Mouse (Mus musculus) testis, adult 2 months (tissue): Measurements from ENCODE around the gene Ptgr2. TPM values are rescaled to one million over a fixed set of nuclear protein-coding genes. Genes with fewer than 3 reads are reported as not detected.
"Not testable (repeated sequence)": the region's sequence is repeated elsewhere in the genome, so short reads cannot be mapped to it uniquely, and the experiment has no call there.

ENCODE experiments used
- H3K27ac ChIP-seq: fragments of 200-500 bp; 2 replicates; pipeline ENCODE4 v1.5.1; 2012; ENCODE audit warnings: low read depth, low read length; ENCODE audit not compliant: control insufficient read depth, insufficient read depth
- H3K27me3 ChIP-seq: fragments of 200-500 bp; 2 replicates; pipeline ENCODE4 v1.6.1; 2012; ENCODE audit warnings: mild to moderate bottlenecking, low read length, moderate library complexity; ENCODE audit not compliant: control insufficient read depth, insufficient read depth
- H3K36me3 ChIP-seq: fragments of 200-500 bp; 2 replicates; pipeline ENCODE4 v1.6.1; 2012; ENCODE audit warnings: mild to moderate bottlenecking, low read length; ENCODE audit not compliant: control insufficient read depth, insufficient read depth
- H3K4me1 ChIP-seq: fragments of 200-500 bp; 2 replicates; pipeline ENCODE4 v1.6.1; 2012; ENCODE audit warnings: low read length; ENCODE audit not compliant: control insufficient read depth, insufficient read depth
- H3K4me3 ChIP-seq: fragments of 200-500 bp; 2 replicates; pipeline ENCODE4 v1.5.1; 2012; ENCODE audit warnings: low read depth, mild to moderate bottlenecking, low read length, moderate library complexity, mixed read lengths; ENCODE audit not compliant: control insufficient read depth
- CTCF ChIP-seq: fragments of 200-500 bp; IDR thresholded peaks from 2 replicates; pipeline ENCODE4 v1.5.1; 2012; ENCODE audit warnings: low read depth, mild to moderate bottlenecking, inconsistent platforms, low read length, moderate library complexity; ENCODE audit not compliant: control insufficient read depth, insufficient read depth, insufficient replicate concordance
- POLR2A ChIP-seq: fragments of 200-500 bp; IDR thresholded peaks from 2 replicates; pipeline ENCODE4 v1.6.1; 2012; ENCODE audit warnings: low read depth, mild to moderate bottlenecking, inconsistent platforms, low read length, moderate library complexity; ENCODE audit not compliant: control insufficient read depth
- polyA plus RNA-seq: library from polyadenylated mRNA; depleted of rRNA; stranded (reverse); fragments of >200 nt; gene quantifications from 2 replicates; pipeline ENCODE4 v1.2.3, GENCODE M21; 2012

Ptgr2 gene
- polyA plus RNA-seq, 1 experiment, result 11.9 TPM

GRCm38 (mm10) chr12:84304554-84304953 is 19.5 kb downstream of the Ptgr2 start:
- H3K4me3 ChIP-seq, result no peak overlapping the region
- TF ChIP-seq POLR2A, result no peak
- no peak for TF ChIP-seq CTCF
- H3K4me1 ChIP-seq, result no peaks in the 10 kb centered on the region
- no peak overlapping the region for H3K27ac ChIP-seq
- peaks cover 2% of the 10 kb centered on the region; the same call in 1 of the 2 replicates for H3K36me3 ChIP-seq
- no peaks in the 10 kb centered on the region for H3K27me3 ChIP-seq

DNA sequence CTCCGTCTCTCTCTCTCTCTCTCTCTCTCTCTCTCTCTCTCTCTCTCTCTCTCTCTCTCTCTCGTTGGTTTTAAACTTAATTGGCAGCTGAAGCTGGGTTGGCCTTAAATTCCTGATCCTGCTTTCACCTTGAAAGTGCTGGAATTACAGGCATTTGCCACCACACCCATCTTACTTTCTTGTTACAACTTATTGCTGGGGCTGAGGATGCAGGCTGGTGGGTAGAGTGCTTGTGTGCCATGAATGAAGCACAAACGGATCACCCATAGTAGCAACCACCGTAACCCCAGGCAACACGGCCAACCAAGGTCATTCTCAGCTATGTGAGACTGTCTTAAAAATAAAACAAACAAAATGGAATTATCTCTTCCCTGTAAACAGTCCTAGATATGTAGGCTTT is 26.3 kb downstream of the Ptgr2 start:
- peaks cover 2% of the 10 kb centered on the region; the same call in 1 of the 2 replicates for H3K4me1 ChIP-seq
- no peak overlapping the region for H3K27ac ChIP-seq
- H3K27me3 ChIP-seq, result no peaks in the 10 kb centered on the region
- no peak overlapping the region for H3K4me3 ChIP-seq
- no peak for TF ChIP-seq POLR2A
- TF ChIP-seq CTCF, result no peak
- peaks cover 2% of the 10 kb centered on the region; the same call in 1 of the 2 replicates for H3K36me3 ChIP-seq

- Histone ChIP-seq H3K4me1 (peaks cover 5% of the 10 kb centered on the region), H3K27me3 (no peaks in the 10 kb centered on the region), H3K36me3 (no peaks in the 10 kb centered on the region), H3K27ac (peak overlapping the region; percentile 92), H3K4me3 (peak overlapping the region; percentile 92; the same call in 1 of the 2 replicates)
- no peak for TF ChIP-seq CTCF
- TF ChIP-seq POLR2A, result no peak
Observed at GRCm38 (mm10) chr12:84316006-84316405, 31.0 kb downstream of the Ptgr2 start.

GRCm38 (mm10) chr12:84316721-84317621 is 31.9 kb downstream of the Ptgr2 start, which contains the start of gene Zfp410:
Zfp410 (plus strand) TSS chr12:84316852.
- Histone ChIP-seq H3K4me3 (peak within 1 kb of the TSS; percentile 92), H3K27me3 (no peaks in the 10 kb centered on the region), H3K27ac (peak within 1 kb of the TSS; percentile 92), H3K4me1 (peaks cover 5% of the 10 kb centered on the region), H3K36me3 (no peaks in the 10 kb centered on the region)
- TF ChIP-seq POLR2A (peak; percentile 68), CTCF (no peak)

DNA sequence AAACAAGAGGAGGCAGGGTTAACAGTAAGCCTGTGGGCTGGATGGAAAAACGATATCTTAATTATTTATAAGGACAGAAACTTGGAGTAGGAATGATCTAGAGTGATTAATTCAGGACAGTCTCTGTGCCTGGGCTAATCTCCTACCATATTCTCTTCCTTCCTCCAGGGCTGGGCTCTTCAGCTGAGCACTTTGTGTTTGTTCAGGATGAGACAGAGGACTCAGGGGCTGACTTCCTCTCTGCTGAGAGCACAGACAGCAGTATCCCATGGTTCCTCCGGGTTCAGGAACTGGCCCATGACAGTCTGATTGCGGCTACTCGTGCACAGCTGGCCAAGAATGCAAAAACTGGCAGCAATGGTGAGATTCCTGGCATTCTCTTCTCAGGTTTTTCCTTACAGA is 42.1 kb downstream of the Ptgr2 start:
- no peaks in the 10 kb centered on the region for H3K27me3 ChIP-seq
- H3K4me1 ChIP-seq, result no peaks in the 10 kb centered on the region
- H3K4me3 ChIP-seq, result no peak overlapping the region
- TF ChIP-seq CTCF (no peak), POLR2A (no peak)
- peaks cover 3% of the 10 kb centered on the region for H3K36me3 ChIP-seq
- H3K27ac ChIP-seq, result no peak overlapping the region

- Histone ChIP-seq H3K27ac (no peak overlapping the region), H3K27me3 (no peaks in the 10 kb centered on the region), H3K4me1 (no peaks in the 10 kb centered on the region), H3K36me3 (peaks cover 5% of the 10 kb centered on the region), H3K4me3 (no peak overlapping the region)
- no peak for TF ChIP-seq POLR2A
- TF ChIP-seq CTCF, result no peak
Observed at GRCm38 (mm10) chr12:84336963-84337625, 52.1 kb downstream of the Ptgr2 start.

- TF ChIP-seq CTCF (peak; percentile 48; the same call in 1 of the 2 replicates), POLR2A (no peak)
- Histone ChIP-seq H3K4me3 (no peak overlapping the region), H3K27ac (no peak overlapping the region), H3K36me3 (peaks cover 2% of the 10 kb centered on the region; the same call in 1 of the 2 replicates), H3K27me3 (no peaks in the 10 kb centered on the region), H3K4me1 (no peaks in the 10 kb centered on the region)
Observed at GRCm38 (mm10) chr12:84347192-84347591, 62.2 kb downstream of the Ptgr2 start.

- H3K27me3 ChIP-seq, H3K36me3 ChIP-seq, H3K27ac ChIP-seq, H3K4me3 ChIP-seq, H3K4me1 ChIP-seq: not testable (repeated sequence)
Observed at GRCm38 (mm10) chr12:84358699-84359098, 73.7 kb downstream of the Ptgr2 start.
